Mouse (Mus musculus): ENCODE data around the gene Stx2. TPM values are rescaled to one million over a fixed set of nuclear protein-coding genes. Genes with fewer than 3 reads are reported as not detected.
A peak's percentile ranks its signal among the peaks of the same experiment; 100 is the strongest.

The Stx2 gene
- 21.1 TPM for polyA plus RNA-seq (2012; fragmentation: generic; extraction: Trizol)

DNA sequence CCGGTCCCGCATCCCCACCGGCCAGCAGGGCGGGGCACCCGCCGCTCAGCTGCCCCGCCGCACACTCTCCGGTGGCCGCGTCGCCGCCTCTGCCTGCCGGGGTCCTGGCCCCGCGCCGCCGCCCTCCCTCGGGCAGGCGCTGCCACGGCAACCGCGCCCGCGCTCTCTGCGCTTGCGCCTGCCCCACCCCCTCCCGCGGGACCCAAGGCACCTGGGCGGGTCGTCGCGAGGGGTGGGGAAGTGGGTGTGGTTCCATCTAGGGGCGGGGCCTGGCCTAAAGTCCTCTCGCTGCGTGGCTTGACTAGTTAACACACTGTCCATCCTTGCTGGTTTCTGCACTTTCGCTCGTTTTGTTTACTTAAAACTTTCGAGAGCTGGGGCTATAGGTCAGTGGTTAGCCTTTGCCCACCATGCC, at the start of gene Stx2:
Gene Stx2, minus strand, starts transcription at position 163 of the 415 bp plus-strand sequence.
- Histone ChIP-seq H3K36me3 (ENCODE audit: control insufficient read depth, insufficient read depth) (no peaks in the 10 kb centered on the region), H3ac (ENCODE audit: control insufficient read depth, insufficient read length) (peak within 1 kb of the TSS; percentile 33), H3K27me3 (ENCODE audit: control insufficient read depth, insufficient read depth, insufficient read length) (no peaks in the 10 kb centered on the region), H3K4me2 (ENCODE audit: low read depth) (peak within 1 kb of the TSS; percentile 87), H3K4me3 (peak within 1 kb of the TSS; percentile 70), H3K79me2 (ENCODE audit: control insufficient read depth, insufficient read depth) (peaks cover 18% of the 10 kb centered on the region)
- peak; percentile 94 for TF ChIP-seq POLR2A (IDR thresholded peaks at IDR 0.05; ENCODE audit: insufficient read length, low read depth)
- TF ChIP-seq MYOG (IDR thresholded peaks at IDR 0.05; ENCODE audit: control insufficient read depth in 1 of 3, insufficient read depth in 1 of 3, insufficient read length in 2 of 3, low read depth in 2 of 3): peak in 1 of 3 experiments; percentile 37
- TF ChIP-seq SRF (IDR thresholded peaks at IDR 0.05; ENCODE audit: control insufficient read depth, insufficient read length, low read depth): no peak
- TF ChIP-seq POLR2AphosphoS2 (IDR thresholded peaks at IDR 0.05; ENCODE audit: insufficient read length, low read depth): peak; percentile 89
- peak in 1 of 3 experiments; percentile 45 for TF ChIP-seq MYOD1 (IDR thresholded peaks at IDR 0.05; ENCODE audit: control insufficient read depth in 1 of 3, insufficient read length in 2 of 3, low read depth in 2 of 3)
- no peak for TF ChIP-seq REST (IDR thresholded peaks at IDR 0.05; ENCODE audit: insufficient read depth, insufficient read length)

DNA sequence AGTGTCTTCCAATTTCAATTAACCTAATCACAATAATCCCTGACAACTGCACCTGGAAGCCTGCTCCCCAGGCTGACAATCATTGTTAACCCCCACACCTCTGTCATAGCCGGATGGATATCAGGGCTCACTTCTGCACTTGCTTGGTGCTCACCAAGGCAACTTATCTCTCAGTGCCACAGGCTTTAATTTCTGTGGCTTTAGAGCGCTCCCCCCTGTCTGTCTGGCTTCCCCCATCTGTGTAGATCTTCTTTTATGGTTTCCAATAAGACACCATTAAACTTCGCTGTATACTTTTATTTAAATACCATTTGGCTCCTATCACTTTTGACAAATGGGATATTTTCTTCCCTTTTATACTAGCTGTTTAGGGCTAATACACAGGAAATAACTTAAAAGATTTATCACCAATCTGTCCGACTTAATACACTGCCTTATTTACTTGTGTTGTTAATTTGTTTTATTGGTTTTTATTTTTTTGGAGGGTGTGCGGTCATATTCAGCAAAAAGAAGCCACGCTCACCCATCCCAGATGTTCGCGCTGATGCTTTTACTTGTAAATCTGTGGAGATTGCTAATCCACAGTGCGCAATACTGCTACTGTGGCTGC, 46.4 kb upstream of the Stx2 start:
- H3K79me2 ChIP-seq (ENCODE audit: control insufficient read depth, insufficient read depth): no peaks in the 10 kb centered on the region
- H3K36me3 ChIP-seq (ENCODE audit: control insufficient read depth, insufficient read depth): no peaks in the 10 kb centered on the region
- no peak overlapping the region for H3K4me2 ChIP-seq (ENCODE audit: low read depth)
- H3K4me3 ChIP-seq: no peak overlapping the region
- no peak overlapping the region for H3ac ChIP-seq (ENCODE audit: control insufficient read depth, insufficient read length)
- peaks cover 46% of the 10 kb centered on the region for H3K27me3 ChIP-seq (ENCODE audit: control insufficient read depth, insufficient read depth, insufficient read length)
- TF ChIP-seq E2F4 (IDR thresholded peaks at IDR 0.05; ENCODE audit: insufficient read depth): no peak
- TF ChIP-seq REST (IDR thresholded peaks at IDR 0.05; ENCODE audit: insufficient read depth, insufficient read length): no peak
- no peak for TF ChIP-seq MYOD1 (IDR thresholded peaks at IDR 0.05; ENCODE audit: control insufficient read depth in 1 of 3, insufficient read length in 2 of 3, low read depth in 2 of 3)
- TF ChIP-seq USF1 (IDR thresholded peaks at IDR 0.05; ENCODE audit: low read depth): no peak
- no peak for TF ChIP-seq TCF3 (IDR thresholded peaks at IDR 0.05; ENCODE audit: insufficient read length, low read depth)
- TF ChIP-seq POLR2AphosphoS2 (IDR thresholded peaks at IDR 0.05; ENCODE audit: insufficient read length, low read depth): no peak
- no peak for TF ChIP-seq SRF (IDR thresholded peaks at IDR 0.05; ENCODE audit: control insufficient read depth, insufficient read length, low read depth)
- TF ChIP-seq MYOG (IDR thresholded peaks at IDR 0.05; ENCODE audit: control insufficient read depth in 1 of 3, insufficient read depth in 1 of 3, insufficient read length in 2 of 3, low read depth in 2 of 3): no peak
- no peak for TF ChIP-seq CEBPB (IDR thresholded peaks at IDR 0.05; ENCODE audit: insufficient read depth, poor library complexity, severe bottlenecking)
- TF ChIP-seq TCF12 (IDR thresholded peaks at IDR 0.05; ENCODE audit: insufficient read depth, poor library complexity, severe bottlenecking): no peak
- TF ChIP-seq POLR2A (IDR thresholded peaks at IDR 0.05; ENCODE audit: insufficient read length, low read depth): no peak
- no peak for TF ChIP-seq MAX (IDR thresholded peaks at IDR 0.05; ENCODE audit: low read depth)

DNA sequence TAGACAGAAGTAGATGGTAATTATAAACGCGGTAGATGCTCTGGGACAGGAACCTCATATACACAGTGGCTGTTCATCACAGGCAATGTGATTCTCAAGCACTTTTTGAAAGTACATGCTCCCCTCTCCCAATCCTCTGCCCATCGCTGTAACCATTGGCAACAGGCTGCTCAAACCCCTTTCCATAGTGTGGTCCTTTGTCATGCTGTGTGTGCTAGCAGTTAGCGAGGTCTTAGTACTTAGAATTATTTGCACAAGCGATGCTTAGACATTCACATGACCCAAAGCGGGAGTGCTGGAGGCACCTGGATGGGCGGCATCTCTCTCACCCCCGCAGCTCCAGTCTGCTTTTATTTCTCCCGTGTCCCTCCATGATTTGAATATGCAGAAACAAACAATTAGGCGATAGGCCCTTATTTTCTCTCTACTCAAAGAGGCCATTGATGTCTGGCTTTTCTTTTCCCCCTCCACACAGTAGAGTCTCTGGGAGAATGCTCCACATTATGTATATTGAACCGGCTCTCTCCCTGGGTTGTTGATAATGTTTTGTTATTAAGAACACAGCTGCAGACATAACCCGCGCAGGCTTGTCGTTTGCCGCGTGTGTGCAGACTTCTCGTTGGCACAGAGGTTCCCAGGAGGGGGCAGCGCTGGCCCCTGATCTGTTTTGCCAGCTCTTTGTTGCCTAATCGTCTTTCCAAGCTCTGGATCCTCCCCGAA, 44.4 kb upstream of the Stx2 start:
- no peak overlapping the region for H3ac ChIP-seq (ENCODE audit: control insufficient read depth, insufficient read length)
- H3K79me2 ChIP-seq (ENCODE audit: control insufficient read depth, insufficient read depth): no peaks in the 10 kb centered on the region
- no peak overlapping the region for H3K4me3 ChIP-seq
- TF ChIP-seq POLR2A (IDR thresholded peaks at IDR 0.05; ENCODE audit: insufficient read length, low read depth) (no peak), SRF (IDR thresholded peaks at IDR 0.05; ENCODE audit: control insufficient read depth, insufficient read length, low read depth) (no peak), E2F4 (IDR thresholded peaks at IDR 0.05; ENCODE audit: insufficient read depth) (no peak)
- no peaks in the 10 kb centered on the region for H3K36me3 ChIP-seq (ENCODE audit: control insufficient read depth, insufficient read depth)
- H3K4me2 ChIP-seq (ENCODE audit: low read depth): no peak overlapping the region
- H3K27me3 ChIP-seq (ENCODE audit: control insufficient read depth, insufficient read depth, insufficient read length): peaks cover 42% of the 10 kb centered on the region

DNA sequence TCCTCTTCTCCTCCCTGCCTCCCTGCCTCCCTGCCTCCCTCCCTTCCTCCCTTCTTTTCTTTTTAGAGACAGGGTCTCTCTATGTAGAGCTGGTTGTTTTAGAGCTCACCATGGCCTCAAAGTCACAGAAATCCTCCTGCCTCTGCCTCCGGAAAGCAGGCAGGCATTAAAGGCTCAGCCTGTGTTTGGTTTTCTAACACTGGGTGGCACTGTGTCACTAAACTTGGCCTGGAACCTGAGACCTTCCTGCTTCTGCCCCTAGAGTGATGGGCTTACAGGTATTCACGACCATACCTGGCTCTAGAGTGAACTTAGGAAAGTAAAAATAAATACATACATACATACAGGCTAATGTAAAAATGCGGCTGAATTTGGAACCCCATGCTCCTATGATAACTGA, 43.5 kb upstream of the Stx2 start:
- Histone ChIP-seq H3ac (ENCODE audit: control insufficient read depth, insufficient read length) (no peak overlapping the region), H3K4me2 (ENCODE audit: low read depth) (no peak overlapping the region), H3K79me2 (ENCODE audit: control insufficient read depth, insufficient read depth) (no peaks in the 10 kb centered on the region), H3K27me3 (ENCODE audit: control insufficient read depth, insufficient read depth, insufficient read length) (peaks cover 44% of the 10 kb centered on the region), H3K36me3 (ENCODE audit: control insufficient read depth, insufficient read depth) (no peaks in the 10 kb centered on the region), H3K4me3 (no peak overlapping the region)
- TF ChIP-seq TCF3 (IDR thresholded peaks at IDR 0.05; ENCODE audit: insufficient read length, low read depth) (no peak), REST (IDR thresholded peaks at IDR 0.05; ENCODE audit: insufficient read depth, insufficient read length) (no peak), TCF12 (IDR thresholded peaks at IDR 0.05; ENCODE audit: insufficient read depth, poor library complexity, severe bottlenecking) (no peak), POLR2AphosphoS2 (IDR thresholded peaks at IDR 0.05; ENCODE audit: insufficient read length, low read depth) (no peak), POLR2A (IDR thresholded peaks at IDR 0.05; ENCODE audit: insufficient read length, low read depth) (no peak), USF1 (IDR thresholded peaks at IDR 0.05; ENCODE audit: low read depth) (no peak), MYOG (IDR thresholded peaks at IDR 0.05; ENCODE audit: control insufficient read depth in 1 of 3, insufficient read depth in 1 of 3, insufficient read length in 2 of 3, low read depth in 2 of 3) (no peak), MAX (IDR thresholded peaks at IDR 0.05; ENCODE audit: low read depth) (no peak), SRF (IDR thresholded peaks at IDR 0.05; ENCODE audit: control insufficient read depth, insufficient read length, low read depth) (no peak), MYOD1 (IDR thresholded peaks at IDR 0.05; ENCODE audit: control insufficient read depth in 1 of 3, insufficient read length in 2 of 3, low read depth in 2 of 3) (no peak)

DNA sequence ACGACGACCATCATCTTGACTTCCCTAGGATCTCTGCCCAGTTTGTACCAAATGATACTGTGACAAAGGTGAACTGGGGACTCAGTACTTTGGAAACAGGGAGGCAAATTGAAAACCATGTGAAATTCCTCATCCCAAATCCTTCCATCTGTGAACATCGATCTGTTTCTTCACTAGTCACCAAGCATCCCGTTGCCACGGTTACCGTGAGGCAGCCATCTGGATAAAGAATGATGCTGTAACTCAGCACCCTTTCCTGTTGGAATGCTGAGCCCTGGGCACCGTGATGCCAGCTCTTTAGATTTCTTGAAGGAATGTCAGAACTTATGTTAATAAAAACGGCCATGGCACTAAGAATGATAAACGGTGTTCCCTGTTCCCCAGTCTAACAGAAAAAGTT, 41.0 kb upstream of the Stx2 start:
- no peak for TF ChIP-seq POLR2AphosphoS2 (IDR thresholded peaks at IDR 0.05; ENCODE audit: insufficient read length, low read depth)
- TF ChIP-seq TCF3 (IDR thresholded peaks at IDR 0.05; ENCODE audit: insufficient read length, low read depth): no peak
- no peak for TF ChIP-seq SRF (IDR thresholded peaks at IDR 0.05; ENCODE audit: control insufficient read depth, insufficient read length, low read depth)
- no peak for TF ChIP-seq POLR2A (IDR thresholded peaks at IDR 0.05; ENCODE audit: insufficient read length, low read depth)
- H3K27me3 ChIP-seq (ENCODE audit: control insufficient read depth, insufficient read depth, insufficient read length): peaks cover 36% of the 10 kb centered on the region
- no peaks in the 10 kb centered on the region for H3K36me3 ChIP-seq (ENCODE audit: control insufficient read depth, insufficient read depth)
- no peak overlapping the region for H3K4me2 ChIP-seq (ENCODE audit: low read depth)
- H3K79me2 ChIP-seq (ENCODE audit: control insufficient read depth, insufficient read depth): no peaks in the 10 kb centered on the region
- no peak overlapping the region for H3ac ChIP-seq (ENCODE audit: control insufficient read depth, insufficient read length)
- H3K4me3 ChIP-seq: no peak overlapping the region

Measured in myocyte (in vitro differentiated cells).